Mouse (Mus musculus) cerebellum, postnatal 4 days (tissue): ENCODE measurements around the gene Sh3bgrl.
"Not testable (repeated sequence)": the region's sequence is repeated elsewhere in the genome, so short reads cannot be mapped to it uniquely, and the experiment has no call there.

Source experiments
- DNase-seq, 2 experiments: peaks; one replicate each; pipeline ENCODE4 v3.0.0; 2022; ENCODE audit warnings: low spot score in 2 of 2, mixed read lengths in 1 of 2

Gene Sh3bgrl

GRCm38 (mm10) chrX:109095245-109096242 lies at the start of gene Sh3bgrl:
Gene Sh3bgrl (plus strand): TSS chrX:109095365.
- peak; percentile 24 to 40 for DNase-seq

- no peak for DNase-seq
These were observed 47.4 kb upstream of the Sh3bgrl start for GRCm38 (mm10) chrX:109047773-109048172.

GRCm38 (mm10) chrX:109071719-109072118 lies 23.4 kb upstream of the Sh3bgrl start:
- no peak for DNase-seq

GRCm38 (mm10) chrX:109075716-109076115 lies 19.4 kb upstream of the Sh3bgrl start:
- DNase-seq = no peak

- DNase-seq = peak in 1 of 2 experiments; percentile 3
These were observed 18.8 kb upstream of the Sh3bgrl start for GRCm38 (mm10) chrX:109076355-109076754.

GRCm38 (mm10) chrX:109079354-109079753 lies 15.8 kb upstream of the Sh3bgrl start:
- not testable (repeated sequence) for DNase-seq

- no peak for DNase-seq
These were observed 8.1 kb upstream of the Sh3bgrl start for GRCm38 (mm10) chrX:109087073-109087472.

GRCm38 (mm10) chrX:109094800-109095199 lies 365 bp upstream of the Sh3bgrl start:
- no peak for DNase-seq

- DNase-seq = no peak
These were observed 3.3 kb downstream of the Sh3bgrl start for GRCm38 (mm10) chrX:109098511-109098910.

- DNase-seq = no peak
These were observed 5.3 kb downstream of the Sh3bgrl start for GRCm38 (mm10) chrX:109100441-109100840.

GRCm38 (mm10) chrX:109108117-109108805 lies 13.1 kb downstream of the Sh3bgrl start:
- no peak for DNase-seq

- DNase-seq = no peak
These were observed 17.7 kb downstream of the Sh3bgrl start for GRCm38 (mm10) chrX:109112885-109113284.

GRCm38 (mm10) chrX:109113401-109114280 lies 18.5 kb downstream of the Sh3bgrl start:
- peak in 1 of 2 experiments; percentile 0 for DNase-seq

- DNase-seq = peak in 1 of 2 experiments; percentile 1
These were observed 25.0 kb downstream of the Sh3bgrl start for GRCm38 (mm10) chrX:109119829-109120826.

- DNase-seq = no peak
These were observed 26.0 kb downstream of the Sh3bgrl start for GRCm38 (mm10) chrX:109121161-109121560.

- no peak for DNase-seq
These were observed 27.5 kb downstream of the Sh3bgrl start for GRCm38 (mm10) chrX:109122670-109123069.

- no peak for DNase-seq
These were observed 28.6 kb downstream of the Sh3bgrl start for GRCm38 (mm10) chrX:109123762-109124161.

GRCm38 (mm10) chrX:109126847-109127246 lies 31.7 kb downstream of the Sh3bgrl start:
- no peak for DNase-seq

GRCm38 (mm10) chrX:109127551-109128088 lies 32.5 kb downstream of the Sh3bgrl start:
- DNase-seq = no peak

GRCm38 (mm10) chrX:109130066-109130465 lies 34.9 kb downstream of the Sh3bgrl start:
- DNase-seq = no peak
